Mouse (Mus musculus): ENCODE results near the gene Hnmt.

DNA sequence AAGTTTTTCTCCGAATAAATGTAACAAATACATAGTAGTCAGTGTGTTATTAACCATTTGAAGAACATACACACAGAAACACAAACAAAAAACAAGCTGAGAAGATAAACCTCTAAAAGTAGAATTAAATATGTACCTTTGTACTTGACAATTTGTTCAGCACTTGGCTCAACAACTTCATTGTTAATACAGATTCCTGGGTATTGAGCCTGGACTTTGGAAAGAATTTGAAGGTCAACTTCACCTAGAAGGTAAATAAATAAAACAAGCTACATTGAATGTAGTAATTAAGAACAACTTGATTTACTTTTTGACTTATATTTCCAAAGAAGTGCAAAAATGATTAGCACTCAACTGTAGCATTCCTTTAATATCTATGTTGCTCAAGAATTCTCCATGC, 30.2 kb downstream of the Hnmt start:
- TF ChIP-seq CTCF (IDR thresholded peaks at IDR 0.05; ENCODE audit: extremely low read depth, insufficient read depth, insufficient read length, insufficient replicate concordance) (no peak), POLR2A (IDR thresholded peaks at IDR 0.05; ENCODE audit: low read depth, low read length) (no peak)

Data from spleen, adult 2 months (tissue).